10 mouse cellular contexts compared by ENCODE assay signal in genomic region chr4:153220074-153220473, GRCm38 (mm10).
DNase-seq lines count a peak whose midpoint lies in the region; ATAC-seq and TF ChIP-seq lines count a peak whose summit lies in the region.
"Had no signal": no experiment of that assay in that cellular context is flagged by ENCODE, and none has a peak within 500 bp of the region (broad histone marks: within the 10 kb centered on the region; RNA-seq: fewer than 3 reads in every experiment).

No protein-coding gene starts in this region.

- no peak for TF ChIP-seq POLR2A in heart, adult 2 months (IDR thresholded peaks at IDR 0.05; ENCODE audit: insufficient read depth, low read depth, low read length)

- H3K4me3 ChIP-seq in heart, adult 2 months = no peak overlapping the region
- H3K4me3 ChIP-seq in heart, embryonic 12.5 days = no peak overlapping the region
- no peak overlapping the region for H3K4me3 ChIP-seq in left cerebral cortex, adult 2 months

- no peak for TF ChIP-seq CTCF in heart, adult 2 months (IDR thresholded peaks at IDR 0.05)
- no peak for TF ChIP-seq CTCF in left cerebral cortex, adult 2 months (IDR thresholded peaks at IDR 0.05)

- 13% methylated on average over 7 of the region's 7 CpGs for WGBS in heart, adult 2 months
- 25% methylated on average over 7 of the region's 7 CpGs for WGBS in heart, embryonic 12.5 days

- H3K4me2 ChIP-seq in heart, embryonic 12.5 days = no peak overlapping the region

- DNase-seq in heart, adult 2 months = peak; percentile 10 to 31
- DNase-seq in left cerebral cortex, adult 2 months (ENCODE audit: extremely low spot score in 1 of 2, low spot score in 2 of 2) = peak; percentile 25 to 29
- DNase-seq in left cerebral cortex, adult 11 months (ENCODE audit: low spot score) = no peak
- DNase-seq in right cerebral cortex, postnatal 14 days = peak; percentile 38
- no peak for DNase-seq in right cerebral cortex, adult 18-20 months
- DNase-seq in urinary bladder, adult 2 months (ENCODE audit: low spot score) = no peak
- DNase-seq: cerebellum, postnatal 25 days had no signal

- TF ChIP-seq EP300 in heart, adult 2 months (IDR thresholded peaks at IDR 0.05; ENCODE audit: insufficient read depth, low read depth, low read length) = 0 out of 2 replicates have a peak, but pooled peaks have one; percentile 20

- intact Hi-C loops in heart, adult 2 months (cut with DNase I) = no loop called here
- intact Hi-C loops in left cerebral cortex, adult 2 months (cut with DNase I) = no loop called here

- H3K79me2 ChIP-seq in heart, adult 2 months (replicated peaks; ENCODE audit: control insufficient read depth, insufficient read depth, low read length) = no peaks in the 10 kb centered on the region

- H3K27ac ChIP-seq in heart, adult 2 months = no peak overlapping the region
- H3K27ac ChIP-seq in heart, embryonic 12.5 days (ENCODE audit: poor library complexity, severe bottlenecking) = no peak overlapping the region
- no peak overlapping the region for H3K27ac ChIP-seq in left cerebral cortex, adult 2 months
- H3K27ac ChIP-seq: hindbrain, postnatal 0 days; liver, embryonic 14.5 days had no signal

- no peak; the same call in 1 of the 2 replicates for ATAC-seq in heart, embryonic 12.5 days (ENCODE audit: insufficient number of reproducible peaks, low FRiP score)
- ATAC-seq: hindbrain, postnatal 0 days had no signal

- no peak overlapping the region for H3K9ac ChIP-seq in heart, adult 2 months (ENCODE audit: low read depth, low read length)
- no peak overlapping the region for H3K9ac ChIP-seq in heart, embryonic 12.5 days
- H3K9ac ChIP-seq: liver, embryonic 14.5 days had no signal

- no peaks in the 10 kb centered on the region; the same call in 1 of the 2 replicates for H3K27me3 ChIP-seq in heart, adult 2 months (ENCODE audit: control insufficient read depth, insufficient read depth, low read length)
- H3K27me3 ChIP-seq in heart, embryonic 12.5 days (replicated peaks) = no peaks in the 10 kb centered on the region

- no peaks in the 10 kb centered on the region for H3K9me3 ChIP-seq in heart, embryonic 12.5 days (replicated peaks)

- H3K4me1 ChIP-seq in heart, adult 2 months (ENCODE audit: control insufficient read depth, insufficient read depth, low read length) = peaks cover 6% of the 10 kb centered on the region
- peaks cover 9% of the 10 kb centered on the region; the same call in 1 of the 2 replicates for H3K4me1 ChIP-seq in heart, embryonic 12.5 days (replicated peaks)

- H3K36me3 ChIP-seq in heart, adult 2 months (ENCODE audit: control insufficient read depth, insufficient read depth, low read length) = no peaks in the 10 kb centered on the region
- H3K36me3 ChIP-seq in heart, embryonic 12.5 days = no peaks in the 10 kb centered on the region

Comparison
In these comparisons a context has a peak if more than half of its experiments do, and no peak if none do; other contexts are left out.
1. DNase-seq: peak in heart, adult 2 months (2 of 2), left cerebral cortex, adult 2 months (2 of 2) and right cerebral cortex, postnatal 14 days (single experiment); none in left cerebral cortex, adult 11 months (single experiment), right cerebral cortex, adult 18-20 months (single experiment) and urinary bladder, adult 2 months (single experiment).